Mouse (Mus musculus) urinary bladder, postnatal 4 days (tissue): ENCODE data around the gene Entr1.

Experiments
- DNase-seq, 2 experiments: peaks; one replicate each; pipeline ENCODE4 v3.0.0; 2021 to 2022; ENCODE audit warnings: low spot score in 2 of 2

Gene Entr1

GRCm38 (mm10) chr2:26389154-26389690, at the start of gene Entr1, which contains the start of gene Pmpca:
Gene Entr1 (minus strand): TSS chr2:26389316.
Gene Pmpca (plus strand): TSS chr2:26389339.
- peak; percentile 79 to 85 for DNase-seq

GRCm38 (mm10) chr2:26438373-26438772, 49.3 kb upstream of the Entr1 start:
- DNase-seq: no peak

- DNase-seq: no peak
These were observed 48.1 kb upstream of the Entr1 start for GRCm38 (mm10) chr2:26437221-26437620.

GRCm38 (mm10) chr2:26434791-26435572, 45.9 kb upstream of the Entr1 start:
- DNase-seq: no peak

GRCm38 (mm10) chr2:26429851-26430250, 40.7 kb upstream of the Entr1 start:
- no peak for DNase-seq

- DNase-seq: no peak
These were observed 35.4 kb upstream of the Entr1 start for GRCm38 (mm10) chr2:26424541-26424940.

- DNase-seq: no peak
These were observed 34.0 kb upstream of the Entr1 start for GRCm38 (mm10) chr2:26423086-26423485.

GRCm38 (mm10) chr2:26421969-26422368, 32.9 kb upstream of the Entr1 start:
- no peak for DNase-seq

- no peak for DNase-seq
These were observed 29.0 kb upstream of the Entr1 start for GRCm38 (mm10) chr2:26418120-26418519.

- no peak for DNase-seq
These were observed 27.9 kb upstream of the Entr1 start for GRCm38 (mm10) chr2:26417066-26417465.

- DNase-seq: no peak
These were observed 21.9 kb upstream of the Entr1 start for GRCm38 (mm10) chr2:26410931-26411411.

GRCm38 (mm10) chr2:26410091-26410490, 21.0 kb upstream of the Entr1 start:
- no peak for DNase-seq

GRCm38 (mm10) chr2:26409362-26409761, 20.2 kb upstream of the Entr1 start:
- no peak for DNase-seq

- peak; percentile 96 to 98 for DNase-seq
These were observed 19.6 kb upstream of the Entr1 start, which contains the start of gene Inpp5e for GRCm38 (mm10) chr2:26408515-26409356. Gene Inpp5e (minus strand): TSS chr2:26409203.

GRCm38 (mm10) chr2:26403306-26403705, 14.2 kb upstream of the Entr1 start:
- DNase-seq: no peak

- DNase-seq: no peak
These were observed 13.1 kb upstream of the Entr1 start for GRCm38 (mm10) chr2:26402265-26402664.

- no peak for DNase-seq
These were observed 11.9 kb upstream of the Entr1 start for GRCm38 (mm10) chr2:26401023-26401422.

- no peak for DNase-seq
These were observed 11.2 kb upstream of the Entr1 start for GRCm38 (mm10) chr2:26400296-26400695.

GRCm38 (mm10) chr2:26399647-26400046, 10.5 kb upstream of the Entr1 start:
- no peak for DNase-seq

- no peak for DNase-seq
These were observed 9.9 kb upstream of the Entr1 start for GRCm38 (mm10) chr2:26398978-26399377.

GRCm38 (mm10) chr2:26391617-26392016, 2.5 kb upstream of the Entr1 start:
- DNase-seq: no peak

GRCm38 (mm10) chr2:26390954-26391353, 1.8 kb upstream of the Entr1 start:
- DNase-seq: no peak
